8 mouse cellular contexts compared by ENCODE assay signal in the genomic region with DNA sequence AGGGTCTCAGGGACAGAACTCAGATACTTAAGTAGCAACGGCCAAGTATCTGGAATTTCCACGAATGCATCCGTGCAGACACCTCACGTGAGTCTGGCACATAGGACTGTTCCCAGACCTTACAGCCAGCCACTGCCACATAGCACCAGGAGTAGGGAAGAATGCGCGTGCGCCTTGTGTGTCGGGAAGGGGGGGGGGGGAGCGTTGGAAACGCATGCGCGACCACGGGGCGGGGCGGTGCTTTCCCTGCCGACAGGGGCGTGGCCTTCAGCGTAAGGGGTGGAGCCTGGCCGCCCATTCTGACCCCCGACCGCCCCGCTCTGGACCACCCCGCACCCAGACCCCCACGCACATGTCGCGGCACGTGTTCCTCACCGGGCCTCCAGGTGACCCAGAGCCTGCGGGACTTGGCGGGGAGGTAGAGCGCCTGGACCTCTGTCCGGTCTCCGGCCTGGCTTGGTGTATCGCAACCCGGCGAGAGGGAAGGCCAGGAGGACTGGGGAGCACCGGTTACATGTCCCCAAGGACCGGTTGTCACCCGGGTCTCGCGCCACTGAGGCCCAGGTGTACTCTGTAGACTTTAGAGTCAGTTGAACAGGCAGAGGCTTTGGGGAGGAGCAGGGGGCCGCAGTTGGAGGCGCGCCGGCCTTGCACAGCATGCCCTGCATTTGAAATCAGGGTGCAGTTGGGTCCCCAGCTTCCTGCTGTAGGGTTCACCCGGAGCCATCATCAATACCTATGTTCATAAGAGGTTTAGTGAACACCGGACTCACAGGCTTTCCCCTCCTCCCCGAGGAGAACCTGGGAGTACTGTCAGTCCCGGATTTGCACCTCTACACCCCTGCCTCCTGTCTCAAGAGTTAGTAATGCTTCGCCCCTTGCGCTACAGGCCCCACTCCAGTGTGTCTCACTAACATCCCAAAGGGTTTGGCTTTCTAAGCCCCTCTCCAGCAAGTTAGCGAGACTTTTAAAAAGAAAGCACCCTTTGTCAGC. TPM values are rescaled to one million over a fixed set of nuclear protein-coding genes. Genes with fewer than 3 reads are reported as not detected.
DNase-seq lines count a peak whose midpoint lies in the region; ATAC-seq and TF ChIP-seq lines count a peak whose summit lies in the region.

No protein-coding gene starts in this region.

- no peak for TF ChIP-seq CTCF in liver, postnatal 0 days (IDR thresholded peaks at IDR 0.05; ENCODE audit: low read depth)

- peaks cover 15% of the 10 kb centered on the region for H3K4me1 ChIP-seq in forebrain, embryonic 15.5 days
- H3K4me1 ChIP-seq in liver, postnatal 0 days (ENCODE audit: insufficient read depth) = peaks cover 15% of the 10 kb centered on the region; the same call in 1 of the 2 replicates
- peaks cover 18% of the 10 kb centered on the region for H3K4me1 ChIP-seq in neural tube, embryonic 13.5 days (replicated peaks)

- peak overlapping the region; percentile 73 for H3K9ac ChIP-seq in forebrain, embryonic 15.5 days (replicated peaks)
- H3K9ac ChIP-seq in liver, postnatal 0 days (replicated peaks) = peak overlapping the region; percentile 72
- peak overlapping the region; percentile 71 for H3K9ac ChIP-seq in neural tube, embryonic 13.5 days

- H3K4me3 ChIP-seq in forebrain, embryonic 15.5 days = peak overlapping the region; percentile 70
- peak overlapping the region; percentile 76 for H3K4me3 ChIP-seq in liver, postnatal 0 days (ENCODE audit: low read depth, low read length)
- peak overlapping the region; percentile 59 for H3K4me3 ChIP-seq in neural tube, embryonic 13.5 days

- no peak for TF ChIP-seq EP300 in liver, postnatal 0 days (IDR thresholded peaks at IDR 0.05; ENCODE audit: low read depth)

- peak overlapping the region; percentile 62 for H3K4me2 ChIP-seq in forebrain, embryonic 15.5 days (replicated peaks)
- H3K4me2 ChIP-seq in liver, postnatal 0 days (ENCODE audit: low read depth, low read length) = peak overlapping the region; percentile 88
- H3K4me2 ChIP-seq in neural tube, embryonic 13.5 days = peak overlapping the region; percentile 71

- H3K9me3 ChIP-seq in forebrain, embryonic 15.5 days = no peaks in the 10 kb centered on the region
- H3K9me3 ChIP-seq in liver, postnatal 0 days (ENCODE audit: low read length) = no peaks in the 10 kb centered on the region
- H3K9me3 ChIP-seq in neural tube, embryonic 13.5 days = no peaks in the 10 kb centered on the region

- no peaks in the 10 kb centered on the region for H3K36me3 ChIP-seq in forebrain, embryonic 15.5 days
- no peaks in the 10 kb centered on the region for H3K36me3 ChIP-seq in liver, postnatal 0 days (replicated peaks; ENCODE audit: insufficient read depth, low read length)
- H3K36me3 ChIP-seq in neural tube, embryonic 13.5 days = no peaks in the 10 kb centered on the region

- peak; percentile 93 for DNase-seq in ES-CJ7 (ENCODE audit: low read depth, low spot score)
- DNase-seq in cerebellum, adult 11 months = peak; percentile 88
- DNase-seq in heart, postnatal 25 days (ENCODE audit: low spot score) = peak; percentile 71
- peak; percentile 86 for DNase-seq in layer of hippocampus, adult 11-12 months (ENCODE audit: low spot score)
- peak; percentile 91 for DNase-seq in liver, postnatal 0 days
- DNase-seq in telencephalon, adult 2 months (ENCODE audit: low read depth, low spot score) = peak; percentile 61

- WGBS in forebrain, embryonic 15.5 days = 7% methylated on average over 52 of the region's 52 CpGs
- WGBS in liver, postnatal 0 days (ENCODE audit: insufficient replicate concordance) = 6% methylated on average over 42 of the region's 52 CpGs
- WGBS in neural tube, embryonic 13.5 days = 7% methylated on average over 45 of the region's 52 CpGs

- no peak overlapping the region for H3K27ac ChIP-seq in forebrain, embryonic 15.5 days (replicated peaks)
- H3K27ac ChIP-seq in liver, postnatal 0 days (ENCODE audit: low read depth) = peak overlapping the region; percentile 74
- H3K27ac ChIP-seq in neural tube, embryonic 13.5 days (replicated peaks) = no peak overlapping the region

- ATAC-seq in forebrain, embryonic 15.5 days (replicated peaks) = peak; percentile 94
- peak; percentile 92 for ATAC-seq in liver, postnatal 0 days
- ATAC-seq in neural tube, embryonic 13.5 days (ENCODE audit: low read depth) = peak; percentile 93

- H3K27me3 ChIP-seq in forebrain, embryonic 15.5 days = no peaks in the 10 kb centered on the region
- H3K27me3 ChIP-seq in liver, postnatal 0 days (ENCODE audit: insufficient read depth, low read length) = no peaks in the 10 kb centered on the region
- H3K27me3 ChIP-seq in neural tube, embryonic 13.5 days = no peaks in the 10 kb centered on the region

- intact Hi-C loops in heart, postnatal 25 days (cut with DNase I) = no loop called here

RNA-seq across cellular contexts. Expression of gene Ntpcr, which starts 4.5 kb away (rescaled TPM):
- polyA plus RNA-seq in forebrain, embryonic 15.5 days (2015; fragmentation: Nextera tagmentation; extraction: Ambion mirVana) = 26.5 and 28.0 TPM in 2 replicates
- 10 to 100 TPM; 16.0 TPM for total RNA-seq in heart, postnatal 25 days (2021)
- 15.7 and 17.6 TPM in 2 replicates for polyA plus RNA-seq in liver, postnatal 0 days (2015; fragmentation: Nextera tagmentation; extraction: Ambion mirVana)
- polyA plus RNA-seq in neural tube, embryonic 13.5 days (2015; fragmentation: Nextera tagmentation; extraction: Ambion mirVana) = 24.7 and 32.9 TPM in 2 replicates
